Mouse (Mus musculus) heart, embryonic 10.5 days (tissue): Measurements from ENCODE around the gene Hic1. TPM values are rescaled to one million over a fixed set of nuclear protein-coding genes. Genes with fewer than 3 reads are reported as not detected.

Experiments used
- DNase-seq: peaks from one replicate; pipeline ENCODE4 v3.0.0-alpha.2; 2017; ENCODE audit warnings: low spot score
- H3K27ac ChIP-seq: fragments of 300-500 bp; sonication (generic); 2 replicates; pipeline ENCODE4 v1.5.1; 2016; ENCODE audit warnings: mild to moderate bottlenecking
- H3K27me3 ChIP-seq: fragments of 300-500 bp; sonication (generic); 2 replicates; pipeline ENCODE4 v1.6.1; 2016; ENCODE audit warnings: mild to moderate bottlenecking; ENCODE audit not compliant: poor library complexity, insufficient read depth, severe bottlenecking
- H3K36me3 ChIP-seq: fragments of 300-500 bp; sonication (generic); 2 replicates; pipeline ENCODE4 v1.6.1; 2016; ENCODE audit warnings: mild to moderate bottlenecking, moderate library complexity
- H3K4me1 ChIP-seq: fragments of 300-500 bp; sonication (generic); 2 replicates; pipeline ENCODE4 v1.6.1; 2016; ENCODE audit warnings: mild to moderate bottlenecking
- H3K4me3 ChIP-seq: fragments of 300-500 bp; sonication (generic); 2 replicates; pipeline ENCODE4 v1.5.1; 2016; ENCODE audit warnings: mild to moderate bottlenecking, moderate library complexity
- H3K9me3 ChIP-seq: fragments of 300-500 bp; sonication (generic); 2 replicates; pipeline ENCODE4 v1.6.1; 2016; ENCODE audit warnings: mild to moderate bottlenecking, moderate library complexity
- WGBS: fragments of 180-500 bp; shearing (Covaris S2); methylation state at CpG from one replicate; pipeline ENCODE4 v1.1.7; 2016; 5-methylcytosine and 5-hydroxymethylcytosine counted together
- microRNA counts: library from miRNA; unstranded; fragments of <30 nt; microRNA quantifications from one replicate; lab custom pipeline; 2017
- microRNA-seq: library from miRNA; unstranded; fragments of <30 nt; microRNA quantifications from one replicate; pipeline ENCODE4, GENCODE M21; 2017
- polyA plus RNA-seq: library from polyadenylated mRNA; unstranded; fragments of >200 nt; fragmentation: Nextera tagmentation; extraction: Ambion mirVana; gene quantifications from 2 replicates; pipeline ENCODE4 v1.2.1, GENCODE M21; 2016

The Hic1 gene
- polyA plus RNA-seq, 1 experiment from 2014 or later, result 1.9 TPM

DNA sequence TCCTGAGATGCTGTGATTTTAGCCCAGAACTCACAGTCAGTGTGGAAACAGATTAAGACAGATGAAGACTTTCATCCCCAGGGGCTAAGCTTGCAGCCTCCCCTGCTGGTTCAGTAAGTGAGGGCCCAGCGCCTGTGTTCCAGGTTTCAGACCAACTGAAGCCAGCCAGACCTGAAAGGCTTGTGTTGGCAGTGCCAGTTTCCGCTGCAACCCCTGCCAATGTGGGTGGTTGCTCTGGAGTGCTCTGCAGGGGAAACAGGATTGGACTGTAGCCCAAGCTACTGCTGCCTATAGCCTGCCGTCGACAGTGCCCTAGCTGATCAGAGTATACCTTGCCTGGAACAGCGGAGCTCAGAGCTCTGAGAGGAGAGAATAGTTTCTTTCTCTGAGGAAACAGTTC lies 37.0 kb downstream of the Hic1 start:
- WGBS, result 90% methylated on average over 5 of the region's 5 CpGs
- Histone ChIP-seq H3K9me3 (no peaks in the 10 kb centered on the region), H3K4me3 (no peak overlapping the region), H3K36me3 (no peaks in the 10 kb centered on the region), H3K4me1 (peaks cover 30% of the 10 kb centered on the region), H3K27ac (peak overlapping the region; percentile 64; the same call in 1 of the 2 replicates), H3K27me3 (no peaks in the 10 kb centered on the region)
- no peak for DNase-seq

DNA sequence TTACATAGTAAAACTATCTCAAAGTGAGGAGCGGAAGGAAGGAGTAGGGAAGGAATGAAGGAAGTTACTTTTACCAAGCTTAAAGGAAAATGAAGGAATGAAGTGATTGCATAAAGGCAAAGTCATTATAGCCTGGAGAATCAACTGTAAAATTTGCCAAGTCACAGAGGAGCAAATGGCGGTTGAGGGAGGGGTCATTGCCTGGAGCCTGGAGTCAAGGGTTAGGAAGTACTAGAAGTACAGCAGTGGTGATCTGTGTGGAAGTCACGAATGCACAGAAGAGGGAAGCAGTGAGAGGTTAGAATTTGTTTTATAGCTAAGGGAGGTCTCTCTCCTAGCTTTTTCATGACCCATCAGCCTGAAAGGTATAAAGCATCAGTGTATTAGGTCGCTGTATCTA lies 38.0 kb downstream of the Hic1 start:
- H3K4me1 ChIP-seq, result peaks cover 20% of the 10 kb centered on the region
- H3K9me3 ChIP-seq, result no peaks in the 10 kb centered on the region
- 81% methylated on average over 4 of the region's 4 CpGs for WGBS
- H3K27me3 ChIP-seq, result no peaks in the 10 kb centered on the region
- DNase-seq, result no peak
- no peak overlapping the region for H3K4me3 ChIP-seq
- H3K36me3 ChIP-seq, result no peaks in the 10 kb centered on the region
- no peak overlapping the region for H3K27ac ChIP-seq

DNA sequence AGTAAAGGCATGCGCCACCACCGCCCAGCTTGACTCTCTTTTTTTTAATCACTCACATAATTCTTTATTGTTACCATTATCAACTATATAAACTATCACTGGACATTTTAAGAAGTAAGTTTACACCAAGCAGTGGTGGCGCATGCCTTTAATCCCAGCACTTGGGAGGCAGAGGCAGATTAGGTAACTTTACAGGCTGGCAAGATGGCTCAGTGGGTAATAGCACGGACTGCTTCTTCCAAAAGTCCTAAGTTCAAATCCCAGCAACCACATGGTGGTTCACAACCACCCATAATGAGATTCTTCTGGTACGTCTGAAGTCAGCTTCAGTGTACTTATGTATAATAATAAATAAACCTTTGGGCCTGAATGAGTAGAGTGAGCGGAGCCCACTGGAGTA lies 39.8 kb downstream of the Hic1 start:
- Histone ChIP-seq H3K9me3 (no peaks in the 10 kb centered on the region), H3K27me3 (no peaks in the 10 kb centered on the region), H3K4me3 (no peak overlapping the region), H3K27ac (no peak overlapping the region), H3K4me1 (peaks cover 13% of the 10 kb centered on the region), H3K36me3 (no peaks in the 10 kb centered on the region)
- DNase-seq, result no peak
- 91% methylated on average over 6 of the region's 6 CpGs for WGBS

DNA sequence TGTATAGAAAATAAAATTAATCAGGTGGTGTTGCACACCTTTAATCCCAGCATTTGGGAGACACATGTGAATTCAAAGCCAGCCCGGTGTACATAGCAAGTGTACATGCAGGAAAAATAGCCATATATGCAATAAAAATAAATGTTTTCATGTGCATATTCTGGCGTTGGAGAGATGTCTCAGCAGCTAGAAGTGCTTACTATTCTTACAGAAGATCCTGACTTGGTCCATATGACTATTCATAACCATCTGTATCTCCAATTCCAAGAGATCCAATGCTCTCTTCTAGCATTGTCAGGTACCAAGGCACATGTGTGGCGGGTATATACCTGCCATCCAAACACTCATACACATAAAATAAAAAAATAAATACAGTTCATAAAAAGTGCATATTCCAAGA lies 42.9 kb downstream of the Hic1 start:
- no peak overlapping the region for H3K4me3 ChIP-seq
- no peak for DNase-seq
- H3K4me1 ChIP-seq, result peaks cover under 1% of the 10 kb centered on the region; the same call in 1 of the 2 replicates
- H3K9me3 ChIP-seq, result no peaks in the 10 kb centered on the region
- 93% methylated on average over 3 of the region's 3 CpGs for WGBS
- no peaks in the 10 kb centered on the region for H3K36me3 ChIP-seq
- no peak overlapping the region for H3K27ac ChIP-seq
- H3K27me3 ChIP-seq, result no peaks in the 10 kb centered on the region

DNA sequence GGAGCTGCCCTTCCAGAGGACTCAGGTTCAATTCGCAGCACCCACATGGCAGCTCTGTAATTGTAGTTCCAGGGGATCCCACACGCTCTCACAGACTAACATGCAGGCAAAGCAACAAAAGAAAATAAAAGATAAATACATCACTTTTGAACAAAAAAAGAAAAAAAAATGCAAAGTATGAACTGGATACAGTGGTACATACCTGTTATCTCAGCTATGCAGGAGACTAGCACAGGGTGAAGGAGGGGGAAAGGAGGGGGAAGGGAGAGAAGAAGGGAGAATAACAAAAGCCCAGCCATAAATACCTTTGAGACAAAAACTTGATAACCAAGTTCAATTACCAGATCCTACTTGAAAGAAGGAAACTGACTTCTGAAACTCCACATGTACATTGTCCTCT lies 44.9 kb downstream of the Hic1 start:
- DNase-seq, result no peak
- Histone ChIP-seq H3K36me3 (no peaks in the 10 kb centered on the region), H3K27ac (no peak overlapping the region), H3K27me3 (no peaks in the 10 kb centered on the region), H3K4me1 (peaks cover 19% of the 10 kb centered on the region), H3K9me3 (no peaks in the 10 kb centered on the region), H3K4me3 (no peak overlapping the region)
- WGBS, result 97% methylated on average over 2 of the region's 2 CpGs

DNA sequence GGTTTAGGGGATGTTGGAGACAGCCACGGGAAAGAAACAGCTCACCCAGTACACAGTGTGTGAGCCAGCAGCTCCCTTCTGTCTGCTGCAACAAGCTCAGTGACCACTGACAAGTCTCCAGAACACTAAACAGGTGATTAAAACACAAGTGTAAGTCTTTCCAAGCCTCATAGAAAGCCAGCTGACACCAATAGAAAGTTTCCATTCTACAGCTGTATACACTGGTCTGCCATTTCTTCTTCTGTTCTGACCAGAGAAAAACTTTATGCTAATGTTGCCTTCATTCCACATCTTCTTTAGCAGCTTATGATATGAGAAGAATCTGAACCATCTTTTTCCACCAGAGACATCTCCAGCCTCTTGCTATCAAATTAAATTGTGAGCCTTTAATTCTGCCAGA lies 48.0 kb downstream of the Hic1 start:
- Histone ChIP-seq H3K27ac (peak overlapping the region; percentile 16; the same call in 1 of the 2 replicates), H3K4me3 (no peak overlapping the region), H3K4me1 (peaks cover 33% of the 10 kb centered on the region), H3K36me3 (no peaks in the 10 kb centered on the region), H3K9me3 (no peaks in the 10 kb centered on the region), H3K27me3 (no peaks in the 10 kb centered on the region)
- 66% methylated on average over 1 of the region's 1 CpGs for WGBS
- no peak for DNase-seq

DNA sequence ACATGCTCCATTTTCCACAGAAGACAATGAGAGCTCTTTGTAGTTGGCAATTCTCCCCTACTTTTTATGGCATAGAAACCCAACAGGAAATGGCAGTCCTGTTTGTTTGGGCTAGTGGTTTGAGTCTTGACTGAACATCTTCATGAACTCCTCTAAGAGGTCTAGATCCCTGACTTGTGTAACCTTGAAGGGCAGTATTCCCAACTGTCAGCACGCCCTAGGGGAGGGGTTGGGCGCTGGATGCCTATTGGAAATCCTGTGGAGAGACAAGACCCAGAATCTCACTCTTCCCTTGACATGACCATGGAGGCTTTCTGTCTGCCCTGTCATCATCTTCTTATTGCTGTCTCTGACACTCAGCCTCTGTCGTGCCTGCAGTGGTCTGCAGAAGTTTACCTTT lies 49.5 kb downstream of the Hic1 start:
- H3K4me1 ChIP-seq, result peaks cover 35% of the 10 kb centered on the region
- no peaks in the 10 kb centered on the region for H3K36me3 ChIP-seq
- no peak for DNase-seq
- H3K4me3 ChIP-seq, result no peak overlapping the region
- no peaks in the 10 kb centered on the region for H3K9me3 ChIP-seq
- H3K27ac ChIP-seq, result peak overlapping the region; percentile 7; the same call in 1 of the 2 replicates
- H3K27me3 ChIP-seq, result no peaks in the 10 kb centered on the region
- WGBS, result 52% methylated on average over 3 of the region's 3 CpGs

DNA sequence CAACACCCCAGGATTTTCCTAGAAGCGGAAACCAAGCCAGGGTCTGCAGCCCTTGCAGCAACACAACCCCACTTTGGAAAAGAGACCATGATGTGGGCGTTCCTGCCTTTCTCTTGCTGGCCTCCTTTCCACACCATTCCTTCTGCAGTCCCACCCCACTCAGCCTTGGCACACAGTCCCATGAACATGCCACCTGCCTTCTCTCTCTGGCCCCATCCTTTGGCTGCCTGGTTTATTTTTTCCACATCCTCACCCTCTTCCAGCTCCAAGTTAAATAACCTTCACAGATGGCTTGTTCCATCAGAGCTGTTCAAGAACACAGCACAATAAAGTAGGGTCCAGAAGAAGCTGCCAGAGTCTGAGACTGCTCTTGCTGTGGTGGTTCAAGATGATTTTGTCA lies 50.0 kb downstream of the Hic1 start:
- no peak for DNase-seq

DNA sequence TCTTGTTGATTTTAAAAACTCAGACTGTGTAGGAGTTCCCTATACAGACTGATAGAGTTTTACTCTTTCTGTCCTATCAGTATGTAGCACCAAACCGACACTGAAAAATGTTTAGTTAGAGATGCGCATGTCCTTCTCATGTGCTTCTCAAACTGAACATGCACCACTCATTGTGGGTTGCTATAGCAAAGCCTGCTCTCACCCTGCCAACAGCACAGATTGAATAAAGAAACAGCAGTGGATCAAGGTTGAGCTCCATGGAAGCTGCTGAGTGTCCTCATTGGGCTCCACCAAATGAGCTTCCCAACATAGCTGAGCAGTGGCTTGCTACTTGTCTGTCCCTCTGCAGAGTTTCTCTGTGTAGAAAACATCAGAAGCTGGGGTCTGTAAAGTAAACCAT lies 51.2 kb downstream of the Hic1 start:
- no peak for DNase-seq
- Histone ChIP-seq H3K36me3 (no peaks in the 10 kb centered on the region), H3K27ac (no peak overlapping the region), H3K4me1 (peaks cover 35% of the 10 kb centered on the region), H3K9me3 (no peaks in the 10 kb centered on the region), H3K27me3 (no peaks in the 10 kb centered on the region), H3K4me3 (no peak overlapping the region)
- 89% methylated on average over 2 of the region's 2 CpGs for WGBS

More for the DNA sequence above, 50.0 kb downstream of the Hic1 start:
- Histone ChIP-seq H3K4me1 (peaks cover 35% of the 10 kb centered on the region), H3K27ac (peak overlapping the region; percentile 7; the same call in 1 of the 2 replicates), H3K4me3 (no peak overlapping the region), H3K36me3 (no peaks in the 10 kb centered on the region), H3K27me3 (no peaks in the 10 kb centered on the region), H3K9me3 (no peaks in the 10 kb centered on the region)
- 91% methylated on average over 2 of the region's 2 CpGs for WGBS

DNA sequence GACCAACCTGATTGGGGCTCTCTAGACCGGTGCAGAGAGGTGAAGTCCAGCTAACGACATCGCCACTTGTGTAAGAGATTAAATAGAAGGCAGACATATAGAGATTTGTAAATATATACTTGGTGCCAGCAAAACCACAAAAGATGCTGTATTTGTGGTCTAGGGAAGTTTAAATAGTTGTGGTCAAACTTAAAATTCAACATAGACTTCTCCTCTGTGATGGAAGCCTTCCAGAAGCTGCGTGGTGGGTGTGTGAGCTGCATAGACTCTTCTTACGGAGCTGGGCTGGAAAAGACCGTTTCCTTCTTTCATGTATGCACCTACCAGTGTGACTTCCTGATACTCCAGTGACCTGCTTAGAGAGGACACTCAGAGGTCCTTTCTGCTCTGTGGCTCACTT lies 52.9 kb downstream of the Hic1 start:
- no peak for DNase-seq
- Histone ChIP-seq H3K9me3 (no peaks in the 10 kb centered on the region), H3K4me1 (peaks cover 34% of the 10 kb centered on the region), H3K36me3 (no peaks in the 10 kb centered on the region), H3K27ac (no peak overlapping the region), H3K4me3 (no peak overlapping the region), H3K27me3 (no peaks in the 10 kb centered on the region)
- WGBS, result 83% methylated on average over 6 of the region's 6 CpGs

MicroRNA genes within 50 kb of the gene (microRNA counts, 519-probe panel; counts per million panel counts)
- microRNA mmu-miR-132 (lab: Ali Mortazavi, UCI) (2,282 counts per million, percentile 4 among the panel's probes with 10 or more counts), microRNA mmu-miR-212 (lab: Ali Mortazavi, UCI) (not detected)

Small RNAs within 50 kb of the gene (microRNA-seq; reads per million reads assigned to microRNA genes)
- gene Mir132, result 64.4 reads per million, percentile 46 among the genes with 10 or more reads in this experiment
- 6.3 reads per million, percentile 19 among the genes with 10 or more reads in this experiment for gene Mir212

Other genes with a start within 250 kb of the Hic1 start
- gene Smg6, start 243.7 kb downstream of the Hic1 start, polyA plus RNA-seq, result 11.8 and 14.0 TPM in 2 replicates
- gene Srr, start 243.6 kb downstream of the Hic1 start, polyA plus RNA-seq, result 16.9 and 17.0 TPM in 2 replicates
- gene Ovca2, start 9.3 kb upstream of the Hic1 start, polyA plus RNA-seq, result 24.0 and 29.0 TPM in 2 replicates
- 26.8 and 28.0 TPM in 2 replicates for gene Dph1, start 21.7 kb upstream of the Hic1 start, polyA plus RNA-seq
- 9.7 and 16.6 TPM in 2 replicates for gene Rtn4rl1, start 24.3 kb upstream of the Hic1 start, polyA plus RNA-seq
- 127 and 143 TPM in 2 replicates for gene Rpa1, start 178.8 kb upstream of the Hic1 start, polyA plus RNA-seq
- gene Smyd4, start 178.9 kb upstream of the Hic1 start, polyA plus RNA-seq, result 13.6 and 15.3 TPM in 2 replicates